Mouse (Mus musculus) embryo, embryonic 10 days (tissue): ENCODE data around the gene Cask.

Experiments used
- DNase-seq: peaks from one replicate; pipeline ENCODE4 v3.0.0-alpha.2; 2015; ENCODE audit warnings: low spot score

Cask gene

GRCm38 (mm10) chrX:13631599-13632283, 219.4 kb downstream of the Cask start, which contains the start of gene Gpr34:
TSS of gene Gpr34 (plus strand) at chrX:13632089.
- DNase-seq = no peak

GRCm38 (mm10) chrX:13622654-13623053, 228.5 kb downstream of the Cask start:
- no peak for DNase-seq

GRCm38 (mm10) chrX:13621473-13621872, 229.7 kb downstream of the Cask start:
- no peak for DNase-seq

- no peak for DNase-seq
Observed at GRCm38 (mm10) chrX:13618476-13618875, 232.7 kb downstream of the Cask start.

GRCm38 (mm10) chrX:13617294-13617693, 233.9 kb downstream of the Cask start:
- DNase-seq = no peak

GRCm38 (mm10) chrX:13616726-13617125, 234.4 kb downstream of the Cask start:
- no peak for DNase-seq

- no peak for DNase-seq
Observed at GRCm38 (mm10) chrX:13612115-13612514, 239.1 kb downstream of the Cask start.

- no peak for DNase-seq
Observed at GRCm38 (mm10) chrX:13611114-13611513, 240.1 kb downstream of the Cask start.

GRCm38 (mm10) chrX:13607752-13608151, 243.4 kb downstream of the Cask start:
- DNase-seq = no peak

- no peak for DNase-seq
Observed at GRCm38 (mm10) chrX:13606741-13607140, 244.4 kb downstream of the Cask start.

- DNase-seq = no peak
Observed at GRCm38 (mm10) chrX:13599966-13600365, 251.2 kb downstream of the Cask start.

GRCm38 (mm10) chrX:13599373-13599772, 251.8 kb downstream of the Cask start:
- no peak for DNase-seq

GRCm38 (mm10) chrX:13577647-13578046, 273.5 kb downstream of the Cask start:
- DNase-seq = no peak

- DNase-seq = no peak
Observed at GRCm38 (mm10) chrX:13576606-13577005, 274.6 kb downstream of the Cask start.

- no peak for DNase-seq
Observed at GRCm38 (mm10) chrX:13574872-13575271, 276.3 kb downstream of the Cask start.

GRCm38 (mm10) chrX:13574298-13574697, 276.9 kb downstream of the Cask start:
- DNase-seq = no peak

GRCm38 (mm10) chrX:13554504-13554903, 296.7 kb downstream of the Cask start:
- DNase-seq = no peak

GRCm38 (mm10) chrX:13552288-13552687, 298.9 kb downstream of the Cask start:
- DNase-seq = no peak

- DNase-seq = no peak
Observed at GRCm38 (mm10) chrX:13551566-13551965, 299.6 kb downstream of the Cask start.

GRCm38 (mm10) chrX:13549100-13549499, 302.1 kb downstream of the Cask start:
- DNase-seq = no peak

- no peak for DNase-seq
Observed at GRCm38 (mm10) chrX:13521288-13521687, 329.9 kb downstream of the Cask start.

- no peak for DNase-seq
Observed at GRCm38 (mm10) chrX:13520566-13520965, 330.6 kb downstream of the Cask start.

GRCm38 (mm10) chrX:13519408-13519783, 331.8 kb downstream of the Cask start:
- no peak for DNase-seq

GRCm38 (mm10) chrX:13518781-13519407, 332.3 kb downstream of the Cask start:
- DNase-seq = no peak
